Mouse (Mus musculus): ENCODE data around the gene Ezh2.

The Ezh2 gene

GRCm38 (mm10) chr6:47535333-47535732 is 59.8 kb downstream of the Ezh2 start:
- no peak for DNase-seq

GRCm38 (mm10) chr6:47532547-47532946 is 62.6 kb downstream of the Ezh2 start:
- DNase-seq = no peak

- no peak for DNase-seq
These were observed 67.5 kb downstream of the Ezh2 start for GRCm38 (mm10) chr6:47527655-47528054.

- no peak for DNase-seq
These were observed 68.0 kb downstream of the Ezh2 start for GRCm38 (mm10) chr6:47527129-47527528.

GRCm38 (mm10) chr6:47526446-47526845 is 68.7 kb downstream of the Ezh2 start:
- no peak for DNase-seq

- no peak for DNase-seq
These were observed 70.1 kb downstream of the Ezh2 start for GRCm38 (mm10) chr6:47525041-47525440.

GRCm38 (mm10) chr6:47522431-47522830 is 72.7 kb downstream of the Ezh2 start:
- no peak for DNase-seq

- no peak for DNase-seq
These were observed 75.1 kb downstream of the Ezh2 start for GRCm38 (mm10) chr6:47520030-47520429.

- no peak for DNase-seq
These were observed 100.6 kb downstream of the Ezh2 start for GRCm38 (mm10) chr6:47494562-47494961.

- DNase-seq = no peak
These were observed 113.1 kb downstream of the Ezh2 start for GRCm38 (mm10) chr6:47482027-47482426.
